Mouse (Mus musculus) lung, adult 10 weeks (tissue): ENCODE measurements around the gene Pigh. TPM values are rescaled to one million over a fixed set of nuclear protein-coding genes. Genes with fewer than 3 reads are reported as not detected.

Experiments used
- polyA plus RNA-seq: library from polyadenylated mRNA; stranded (reverse); fragments of 350-450 nt; fragmentation: Illumina TruSeq; extraction: RNeasy Lipid Tissue Mini Kit (QIAGEN cat#74804); gene quantifications from one replicate; pipeline ENCODE4 v1.2.3, GENCODE M21; 2014; ENCODE audit warnings: low read depth, low replicate concordance; ENCODE audit not compliant: insufficient read depth

Gene Pigh
- polyA plus RNA-seq = 8.8 TPM

DNA sequence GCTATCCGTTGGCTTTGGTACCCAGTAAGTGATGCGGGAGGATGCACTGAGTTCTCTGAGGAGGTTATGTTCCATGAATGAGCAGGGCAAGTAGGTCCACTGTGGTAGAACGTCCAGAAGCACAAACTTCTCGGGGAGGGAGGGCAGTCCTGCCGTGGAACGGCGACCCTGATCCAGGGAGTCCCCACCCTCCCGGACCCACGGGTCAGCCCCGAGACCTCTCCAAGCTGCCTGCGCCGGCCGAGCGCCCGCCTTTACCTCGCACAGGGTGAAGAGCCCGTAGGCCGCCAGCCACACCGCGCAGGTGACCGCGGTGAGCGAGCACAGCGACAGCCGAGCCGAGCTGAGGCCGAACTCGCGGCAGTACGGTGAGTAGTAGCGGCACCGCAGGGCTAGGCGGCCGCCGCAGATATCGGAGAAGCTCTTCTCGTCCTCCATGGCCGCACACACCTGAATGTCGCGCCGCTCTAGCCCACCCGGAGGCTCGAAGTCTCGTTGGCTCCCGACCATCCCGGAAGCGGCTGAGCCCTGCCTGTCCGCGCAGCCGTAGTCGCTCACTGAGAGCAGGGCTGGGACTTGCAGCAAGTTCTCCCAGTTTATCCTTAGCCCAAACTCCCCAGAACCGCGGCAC is at the start of gene Pigh:
Pigh (minus strand) TSS at position 470 of the 631 bp plus-strand sequence.

DNA sequence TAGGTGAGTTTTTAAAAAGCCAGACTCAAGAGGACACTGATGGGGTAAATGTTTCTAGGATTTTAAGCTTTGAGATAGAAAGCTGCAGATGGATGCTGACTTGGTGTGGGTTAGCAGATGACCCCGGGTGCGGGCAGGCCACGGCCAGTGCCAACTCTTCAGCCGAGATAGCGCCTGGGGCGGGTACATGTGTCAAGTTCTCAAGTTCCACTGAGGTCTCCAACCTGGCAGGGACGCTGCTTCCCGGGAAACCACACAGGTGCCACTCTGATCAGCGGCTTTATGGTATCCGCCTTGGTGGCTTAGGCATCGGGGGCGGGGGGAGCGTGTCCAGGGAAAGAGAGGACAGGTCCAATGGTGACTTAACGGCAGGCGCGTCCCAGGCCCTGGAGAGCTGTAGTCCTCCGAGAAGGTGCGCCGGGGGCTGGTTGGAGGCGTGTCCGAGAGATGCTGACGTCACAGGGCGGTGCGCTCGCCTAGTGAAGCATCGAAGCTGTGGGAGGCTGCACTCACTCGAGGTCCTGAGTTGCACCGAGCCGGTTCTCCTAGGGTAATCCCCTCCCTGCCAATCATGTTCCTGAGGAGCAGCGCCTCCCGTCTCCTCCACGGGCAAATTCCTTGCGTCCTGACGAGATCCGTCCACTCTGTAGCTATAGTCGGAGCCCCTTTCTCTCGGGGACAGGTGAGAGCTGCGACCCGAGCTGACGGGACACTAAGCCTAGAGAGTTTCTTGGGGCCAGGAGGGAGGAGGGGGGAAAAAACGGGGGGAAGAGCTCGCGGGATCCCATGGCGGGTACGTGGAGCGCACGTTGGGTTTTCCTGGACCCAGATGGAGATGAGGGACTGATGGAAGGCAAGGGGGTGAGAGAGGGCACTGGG is 41.1 kb upstream of the Pigh start, which contains the start of gene Arg2:
Arg2 (plus strand) TSS at position 479 of the 879 bp plus-strand sequence.

Other genes with a start within 250 kb of the Pigh start
- 58.9 TPM for gene Atp6v1d, start 228.0 kb downstream of the Pigh start, polyA plus RNA-seq
- gene Eif2s1, start 227.8 kb downstream of the Pigh start, polyA plus RNA-seq = 30.2 TPM
- 0.77 TPM for gene Plek2, start 182.7 kb downstream of the Pigh start, polyA plus RNA-seq
- 7.6 TPM for gene Tmem229b, start 82.0 kb downstream of the Pigh start, polyA plus RNA-seq
- 3.8 TPM for gene Plekhh1, start 60.5 kb downstream of the Pigh start, polyA plus RNA-seq
- 9.8 TPM for gene Arg2, start 41.1 kb upstream of the Pigh start, polyA plus RNA-seq
- gene Vti1b, start 83.0 kb upstream of the Pigh start, polyA plus RNA-seq = 117 TPM
- gene Rdh11, start 102.6 kb upstream of the Pigh start, polyA plus RNA-seq = 12.8 TPM
- gene Rdh12, start 119.3 kb upstream of the Pigh start, polyA plus RNA-seq = 2.0 TPM
- gene Zfyve26, start 206.7 kb upstream of the Pigh start, polyA plus RNA-seq = 7.2 TPM
- gene Rad51b, start 207.6 kb upstream of the Pigh start, polyA plus RNA-seq = 1.2 TPM